Mouse (Mus musculus) megakaryocyte progenitor cell, adult 5-6 weeks (primary cell): ENCODE measurements around the gene Tmem255b. TPM values are rescaled to one million over a fixed set of nuclear protein-coding genes. Genes with fewer than 3 reads are reported as not detected.

ENCODE experiments used
- ATAC-seq: replicated peaks from 2 replicates; pipeline ENCODE4 v1.8.0; 2016; ENCODE audit warnings: mild to moderate bottlenecking, moderate TSS enrichment, inconsistent platforms; ENCODE audit not compliant: poor library complexity
- total RNA-seq, 2 experiments: library from RNA; stranded (forward) in 1 of 2; stranded (reverse) in 1 of 2; fragments of 157-497, 149-512 nt in 1 of 2; fragments of 200-1000 nt in 1 of 2; gene quantifications; 2 replicates each; pipeline versions ENCODE4 v1.2.3 to v1.2.4; 2015 to 2017

Tmem255b gene
- total RNA-seq (2015) = not detected in 2 replicates
- total RNA-seq (2017) = not detected in 2 replicates

DNA sequence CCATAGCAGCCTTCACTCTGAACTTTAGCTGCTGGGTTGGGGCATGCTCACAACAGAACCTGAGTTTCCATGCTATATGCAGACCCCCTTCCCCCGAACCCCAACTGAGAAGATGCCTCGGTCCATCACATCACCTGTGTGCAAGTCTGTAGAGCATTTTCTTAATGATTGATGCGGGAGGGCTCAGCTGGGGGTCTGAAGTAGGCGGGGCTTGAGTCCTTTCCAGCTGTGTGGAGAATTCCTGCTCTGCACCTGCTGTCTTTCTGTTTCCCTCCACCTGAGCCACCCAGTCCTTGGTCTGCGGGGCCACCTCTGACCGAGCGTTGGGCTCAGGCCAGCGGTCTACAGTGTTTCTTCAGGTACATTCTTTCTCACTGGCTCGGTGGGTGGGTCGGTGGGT is at the start of gene Tmem255b:
Tmem255b (plus strand) TSS at position 301 of the 400 bp plus-strand sequence.
- no peak for ATAC-seq

DNA sequence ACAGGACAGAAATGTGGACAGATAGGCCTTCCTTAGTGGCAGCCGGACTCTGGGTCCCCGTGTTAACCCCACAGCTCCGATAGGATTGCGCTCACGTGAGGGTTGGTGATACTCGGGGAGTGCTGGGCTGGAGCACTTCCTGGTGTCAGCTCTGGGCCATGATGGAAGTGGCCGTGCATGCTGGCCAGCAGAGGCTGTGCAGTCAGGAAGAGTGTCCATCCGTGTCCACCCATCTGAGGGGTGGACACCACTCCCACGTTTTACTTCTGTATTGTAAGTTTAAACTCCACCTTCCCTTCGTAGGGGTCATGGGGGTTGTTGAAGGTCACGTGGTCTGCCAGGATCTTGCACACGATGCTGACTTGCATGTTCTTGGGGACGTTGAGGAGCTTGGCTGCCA is 48.6 kb upstream of the Tmem255b start:
- ATAC-seq = no peak

DNA sequence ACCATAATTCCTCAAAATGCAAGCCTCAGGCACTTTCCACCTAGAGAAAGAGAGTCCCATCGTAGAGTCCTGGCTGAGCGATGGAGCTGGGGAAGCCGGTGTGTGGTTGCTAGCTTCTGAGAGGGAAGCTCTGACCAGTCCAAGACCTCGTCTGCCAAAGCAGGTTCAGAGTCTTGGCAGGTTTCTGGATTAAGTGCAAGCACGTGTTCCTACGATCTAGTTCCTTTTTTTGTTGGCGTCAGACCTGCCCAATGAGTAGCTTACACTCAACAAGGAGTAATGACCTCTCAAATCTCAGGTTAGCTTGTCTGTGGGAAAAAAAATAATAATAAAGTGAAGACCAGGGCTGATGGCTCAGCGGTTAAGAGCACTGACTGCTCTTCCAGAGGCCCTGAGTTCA is 47.3 kb upstream of the Tmem255b start:
- ATAC-seq = peak; percentile 61

DNA sequence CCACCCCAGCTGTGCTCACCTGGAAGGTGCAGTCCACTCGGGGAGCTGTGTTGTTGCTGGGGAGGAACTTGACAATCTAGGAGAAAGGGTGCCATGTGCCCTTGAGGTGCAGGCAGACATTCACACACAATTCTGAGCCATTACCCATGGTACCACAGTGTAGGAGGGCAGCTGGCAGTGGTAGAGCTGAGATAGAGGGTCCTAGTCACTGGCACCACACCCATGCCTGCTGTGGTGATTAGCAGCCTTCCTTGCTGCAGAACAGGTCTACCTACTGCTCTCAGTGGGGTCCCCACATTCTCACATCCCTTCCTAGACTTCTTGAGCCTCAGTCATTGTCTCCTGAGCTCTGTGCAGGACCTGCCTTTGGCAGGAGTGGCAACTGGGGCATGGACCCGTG is 46.2 kb upstream of the Tmem255b start:
- peak; percentile 56 for ATAC-seq

DNA sequence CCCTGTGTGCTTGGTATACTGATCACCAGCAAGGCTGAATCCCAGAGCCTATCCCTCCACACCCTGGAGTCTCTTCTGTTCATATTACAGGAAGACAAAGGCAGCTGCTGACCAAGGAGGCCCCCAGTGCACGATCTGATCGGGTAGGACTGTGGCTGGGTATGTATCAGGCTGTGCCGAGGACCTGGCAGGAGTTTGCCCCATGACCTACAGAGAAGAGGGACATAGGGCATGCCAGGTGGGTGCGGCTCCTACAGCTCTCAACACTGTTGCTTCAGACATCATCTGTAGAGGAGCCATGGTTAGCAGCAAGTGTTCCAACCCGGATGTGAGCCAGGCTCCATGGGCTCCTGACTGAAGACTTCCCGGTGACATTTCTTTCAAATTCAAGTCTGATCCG is 41.1 kb upstream of the Tmem255b start:
- ATAC-seq = no peak

DNA sequence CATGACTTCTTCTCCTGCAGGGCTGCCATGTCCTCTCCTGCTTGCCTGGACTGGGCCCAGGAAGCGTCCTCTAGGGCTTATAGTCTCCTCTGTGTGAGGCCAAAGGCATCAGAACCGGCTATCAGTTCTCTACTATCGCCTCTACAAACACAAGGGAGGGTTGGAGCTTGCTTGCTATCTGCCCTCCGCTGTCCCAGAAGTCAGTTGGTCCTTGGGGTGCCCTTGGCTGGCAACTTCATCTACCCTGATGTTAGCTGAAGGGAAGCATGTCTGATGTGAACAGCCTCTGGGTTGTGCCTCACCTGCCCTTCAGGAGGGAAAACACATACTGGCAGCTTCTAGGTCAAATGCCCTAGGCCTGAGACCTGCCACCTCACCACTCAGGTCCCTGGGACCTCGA is 38.3 kb upstream of the Tmem255b start, which contains the start of gene Atp4b:
Atp4b (minus strand) TSS at position 101 of the 400 bp plus-strand sequence.
- ATAC-seq = 0 out of 2 replicates have a peak, but pooled peaks have one; percentile 31

DNA sequence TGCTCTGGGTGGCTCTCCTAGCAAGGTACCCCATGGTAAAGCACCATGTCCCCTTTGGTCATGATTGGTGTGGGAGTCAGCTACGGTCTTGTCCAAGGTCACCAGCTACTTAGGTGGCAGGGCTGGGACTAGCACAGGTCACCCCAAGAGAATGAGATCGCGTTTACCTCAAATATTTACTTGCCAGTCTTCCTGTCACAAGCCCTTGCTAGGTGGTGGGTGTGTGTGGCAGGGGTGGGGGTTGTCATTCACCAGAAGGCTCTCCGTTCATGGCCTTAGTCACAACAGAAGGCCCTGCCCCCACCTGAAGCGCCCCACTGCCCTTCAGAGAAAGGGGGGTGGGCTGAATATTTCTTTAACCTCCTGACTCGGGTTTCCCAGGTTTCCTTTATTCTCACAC is 31.5 kb upstream of the Tmem255b start:
- no peak for ATAC-seq

DNA sequence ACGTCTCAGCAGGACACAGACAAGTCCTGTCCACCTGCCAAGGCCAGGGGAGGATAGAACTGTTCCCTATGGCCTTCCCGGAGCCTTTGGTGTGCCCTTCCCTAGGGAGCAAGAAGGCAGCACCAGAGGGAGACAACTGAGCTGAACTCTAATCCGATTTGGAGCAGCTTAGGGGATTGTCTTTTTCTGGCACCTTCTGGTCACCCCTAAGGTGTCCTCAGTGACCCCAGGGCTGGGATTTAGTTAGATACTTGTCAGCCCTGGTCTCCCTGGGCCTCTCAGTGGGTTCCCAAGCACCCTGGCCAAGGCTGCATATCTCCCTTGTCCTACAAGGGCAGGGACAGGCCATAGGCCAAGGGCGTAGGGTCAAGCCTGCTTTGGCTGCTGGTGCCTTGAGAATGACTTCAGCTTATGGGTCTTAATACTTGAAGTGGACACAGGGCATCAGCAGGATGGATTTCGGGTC is 30.3 kb upstream of the Tmem255b start, which contains the start of gene Grk1:
Grk1 (plus strand) TSS at position 416 of the 466 bp plus-strand sequence.
- no peak for ATAC-seq

DNA sequence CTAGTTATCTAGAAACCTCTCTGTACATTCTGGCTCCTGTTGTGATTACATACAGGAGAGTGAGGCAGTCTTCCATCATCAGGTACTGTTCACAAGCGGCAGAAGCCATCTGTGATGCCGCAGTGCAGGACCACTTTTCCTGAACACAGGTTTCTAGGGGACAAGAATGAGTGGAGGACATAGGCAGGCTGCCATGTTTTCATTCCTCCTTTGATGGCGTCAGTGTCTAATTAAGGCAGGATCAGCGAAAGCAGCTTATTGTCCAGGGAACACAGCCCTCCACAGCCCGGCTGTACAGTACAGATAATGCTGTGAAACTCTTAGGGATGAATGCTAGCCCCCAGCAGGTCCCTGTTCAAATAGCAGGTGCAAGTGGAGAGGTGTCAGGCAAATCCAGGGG is 29.0 kb upstream of the Tmem255b start:
- no peak for ATAC-seq

DNA sequence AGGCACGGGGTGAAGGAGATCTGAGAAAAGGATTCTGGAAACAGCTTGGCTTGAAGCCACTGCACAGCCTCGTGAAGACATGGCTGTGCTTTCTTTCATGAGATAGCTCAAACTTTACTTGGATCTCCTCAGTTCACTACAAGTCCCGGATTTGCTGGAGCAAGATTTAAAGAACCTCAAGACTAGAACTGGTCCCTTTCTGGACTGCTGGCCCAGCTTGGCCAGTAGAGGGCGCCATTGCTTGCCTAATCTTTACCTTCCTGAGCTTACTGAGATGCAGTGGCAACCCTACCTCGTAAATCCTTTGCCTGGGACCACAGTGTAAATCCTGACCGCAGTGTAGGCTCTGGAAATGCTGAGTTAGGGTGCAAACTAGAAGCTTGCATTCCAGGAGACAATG is 23.4 kb upstream of the Tmem255b start:
- ATAC-seq = peak; percentile 67

DNA sequence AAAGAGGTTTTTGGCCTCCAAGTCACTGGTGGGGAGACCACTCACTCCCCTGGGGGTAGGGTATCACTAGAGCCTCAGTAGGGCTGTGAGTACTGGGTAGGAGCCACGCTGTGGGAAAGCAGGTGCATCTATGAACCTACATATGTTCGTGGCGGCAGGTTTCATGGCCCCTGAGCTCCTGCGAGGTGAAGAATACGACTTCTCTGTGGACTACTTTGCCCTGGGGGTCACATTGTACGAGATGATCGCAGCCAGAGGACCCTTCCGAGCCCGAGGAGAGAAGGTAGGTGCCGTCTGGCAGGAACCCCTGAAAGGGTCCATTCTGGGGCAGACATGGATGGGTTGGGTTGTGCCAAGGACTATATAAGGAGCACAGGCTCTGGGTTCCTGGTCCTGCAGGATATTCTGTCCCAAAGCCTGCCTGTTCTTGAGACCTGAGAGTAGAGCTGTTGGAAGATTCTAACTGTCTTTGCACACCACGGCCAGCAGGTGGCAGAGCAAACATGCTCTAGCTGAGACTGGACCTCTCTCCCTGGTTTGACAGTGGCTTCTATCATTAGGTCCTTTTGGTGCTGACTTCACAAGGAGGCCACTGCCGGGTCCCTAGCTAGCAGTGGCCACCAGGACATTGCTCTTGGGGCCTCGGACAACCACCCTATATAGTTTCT is 22.0 kb upstream of the Tmem255b start:
- ATAC-seq = peak; percentile 85

DNA sequence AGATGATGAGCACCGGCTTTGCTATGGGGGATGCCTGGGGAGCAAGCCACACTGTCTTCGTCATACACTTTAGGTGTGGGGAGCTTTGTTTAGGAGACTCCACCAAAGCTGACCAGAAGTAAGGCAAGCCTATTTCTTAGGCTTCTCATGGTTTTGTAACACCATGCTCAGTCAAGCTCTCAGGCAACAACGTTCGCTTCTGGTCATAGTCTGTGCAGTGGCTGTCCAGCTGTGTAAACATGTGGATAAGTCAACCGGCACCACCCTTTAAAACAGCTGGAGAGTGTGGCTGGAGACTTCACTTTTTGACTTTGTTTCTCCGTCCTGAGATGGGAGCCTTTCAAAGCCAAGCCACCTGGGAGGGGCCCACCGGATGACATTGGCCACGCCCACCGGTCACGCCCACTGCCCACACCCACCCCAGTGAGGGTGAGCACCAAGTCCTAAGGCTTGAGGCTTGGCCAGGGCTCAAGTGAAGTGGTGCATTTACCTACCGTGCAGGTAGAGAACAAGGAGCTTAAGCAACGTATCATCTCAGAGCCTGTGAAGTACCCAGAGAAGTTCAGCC is 21.1 kb upstream of the Tmem255b start:
- no peak for ATAC-seq

DNA sequence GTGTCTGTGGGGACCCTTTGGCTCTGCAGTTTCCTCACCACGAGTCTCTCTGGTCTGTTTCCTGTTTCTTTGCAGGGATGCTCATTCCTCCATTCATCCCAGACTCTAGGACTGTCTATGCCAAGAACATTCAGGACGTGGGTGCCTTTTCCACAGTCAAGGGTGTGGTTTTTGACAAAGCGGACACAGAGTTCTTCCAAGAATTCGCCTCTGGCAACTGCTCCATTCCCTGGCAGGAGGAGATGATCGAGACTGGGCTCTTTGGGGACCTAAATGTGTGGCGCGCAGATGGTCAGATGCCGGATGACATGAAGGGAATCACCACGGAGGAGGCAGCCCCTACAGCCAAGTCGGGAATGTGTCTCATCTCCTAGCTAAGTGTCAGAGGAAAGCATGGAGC is 19.1 kb upstream of the Tmem255b start:
- ATAC-seq = no peak

DNA sequence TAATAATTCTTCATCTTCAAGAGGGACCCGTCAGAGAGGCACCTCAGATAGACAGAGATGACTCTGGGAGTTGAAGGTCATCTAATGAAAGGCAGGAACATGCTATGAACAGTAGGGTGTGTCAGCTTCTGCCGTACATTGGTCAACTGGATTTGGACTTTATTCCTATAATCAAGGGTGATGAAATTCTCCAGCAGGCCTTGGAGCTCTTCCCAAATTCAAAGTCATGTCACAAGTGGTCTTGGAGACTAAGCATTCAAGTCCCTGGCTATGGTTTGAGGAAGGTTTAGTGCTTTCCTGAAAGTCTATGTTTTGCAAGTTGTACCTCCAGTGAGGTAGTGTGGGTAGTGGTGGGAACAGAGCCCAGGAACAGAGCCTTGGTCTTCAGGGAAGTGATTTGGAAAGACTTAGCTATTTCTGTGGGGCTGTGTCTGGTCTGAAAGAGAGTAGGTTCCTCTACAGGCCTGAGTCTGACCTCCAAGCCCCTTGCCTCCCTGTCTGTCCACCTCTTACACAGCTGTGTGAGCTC is 15.8 kb upstream of the Tmem255b start:
- ATAC-seq = no peak

DNA sequence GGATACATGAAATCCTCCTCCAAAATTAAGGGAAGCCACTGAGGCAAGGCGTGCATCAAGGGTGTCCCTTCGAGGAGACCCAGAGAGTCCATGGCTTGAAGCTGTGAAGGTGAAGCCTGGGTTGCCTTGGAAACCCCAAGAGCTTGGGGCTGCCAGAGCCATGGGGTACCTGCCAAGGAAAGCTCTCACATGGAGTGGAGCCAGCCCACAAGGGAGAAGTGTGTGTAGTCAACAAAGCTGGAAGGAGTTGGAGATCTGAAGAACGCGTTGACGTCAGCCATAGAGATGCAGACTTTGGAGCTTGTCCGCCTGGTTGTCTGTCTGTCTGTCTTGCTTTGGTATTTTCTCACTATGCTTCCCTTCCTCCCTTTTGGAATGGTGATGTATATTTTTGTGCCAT is 14.0 kb upstream of the Tmem255b start:
- no peak for ATAC-seq

DNA sequence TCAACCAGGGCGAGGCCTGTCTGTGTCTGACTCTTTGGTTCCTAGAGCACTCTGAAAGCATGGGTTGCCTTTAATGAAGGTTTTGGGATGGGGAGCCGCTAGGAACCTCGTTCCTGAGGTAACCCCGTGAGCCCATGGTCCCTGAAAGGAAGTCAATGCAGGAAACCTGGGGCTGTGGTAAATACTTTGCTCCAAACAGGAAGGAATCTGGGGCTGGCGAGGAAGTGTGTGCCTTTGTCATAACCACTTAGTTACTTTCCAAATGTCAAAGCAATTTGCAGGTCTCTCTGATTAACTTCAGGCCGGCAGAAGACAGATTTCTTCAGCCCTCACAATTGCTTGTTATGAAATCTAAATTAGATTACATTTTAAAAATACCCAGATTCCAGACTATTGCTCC is 7.6 kb upstream of the Tmem255b start:
- ATAC-seq = no peak

DNA sequence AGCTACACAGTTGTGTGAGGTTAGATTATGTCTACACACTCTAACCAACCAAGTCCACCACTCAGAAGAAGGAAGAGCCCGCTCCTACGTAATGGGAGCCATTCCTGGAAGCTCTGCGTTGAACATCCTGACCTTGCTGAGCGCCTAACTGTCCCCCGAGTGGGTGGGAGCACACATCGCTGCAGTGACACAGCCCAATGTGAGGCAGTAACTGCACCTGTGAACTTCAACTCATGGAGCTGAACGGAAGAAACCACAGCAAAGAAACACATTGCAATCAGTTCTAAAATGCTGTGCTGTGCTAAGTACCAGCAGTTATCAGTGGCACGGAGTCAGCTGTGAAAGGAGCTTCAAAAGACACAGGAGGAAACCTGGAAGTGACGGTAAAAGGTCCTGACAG is 6.8 kb upstream of the Tmem255b start:
- no peak for ATAC-seq

DNA sequence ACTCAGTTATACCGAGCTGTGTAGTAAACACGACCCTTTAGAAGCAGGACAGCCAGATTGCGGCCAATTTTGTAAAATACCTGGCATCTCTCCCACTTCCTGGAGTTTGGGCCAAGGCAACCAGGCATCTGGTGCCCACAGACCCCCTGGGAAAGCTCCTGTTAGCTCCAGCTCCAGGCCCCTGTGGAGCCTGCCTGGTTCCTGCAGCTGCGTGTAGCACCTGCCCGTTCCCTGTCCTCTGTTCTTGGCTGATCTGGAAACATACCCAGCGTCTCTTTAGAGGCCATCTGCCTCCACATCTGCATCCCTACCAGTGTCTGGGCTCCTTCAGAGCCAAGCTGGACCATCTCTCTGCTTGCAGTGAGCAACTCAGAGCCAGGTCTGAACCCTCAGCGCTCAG is 4.6 kb upstream of the Tmem255b start:
- no peak for ATAC-seq

DNA sequence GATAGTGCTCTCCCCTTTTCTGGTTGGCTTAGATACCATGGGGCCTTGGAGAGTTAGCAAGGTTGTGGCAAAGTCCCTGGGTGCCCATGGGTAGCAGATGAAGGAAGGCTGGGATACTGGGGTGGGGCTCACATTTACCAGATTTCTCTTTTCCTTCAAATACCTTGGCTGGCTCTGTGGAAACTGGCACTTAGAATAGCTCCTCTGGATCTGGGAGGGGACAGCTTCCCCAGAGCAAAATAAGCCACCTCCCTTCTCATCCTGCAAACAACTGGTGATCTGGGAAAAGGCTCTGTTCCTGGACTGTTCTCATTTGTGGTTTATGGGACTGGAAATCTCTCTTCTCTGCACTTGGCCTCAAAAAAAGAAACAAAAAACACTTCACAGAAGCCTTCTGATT is 4.1 kb upstream of the Tmem255b start:
- ATAC-seq = no peak

DNA sequence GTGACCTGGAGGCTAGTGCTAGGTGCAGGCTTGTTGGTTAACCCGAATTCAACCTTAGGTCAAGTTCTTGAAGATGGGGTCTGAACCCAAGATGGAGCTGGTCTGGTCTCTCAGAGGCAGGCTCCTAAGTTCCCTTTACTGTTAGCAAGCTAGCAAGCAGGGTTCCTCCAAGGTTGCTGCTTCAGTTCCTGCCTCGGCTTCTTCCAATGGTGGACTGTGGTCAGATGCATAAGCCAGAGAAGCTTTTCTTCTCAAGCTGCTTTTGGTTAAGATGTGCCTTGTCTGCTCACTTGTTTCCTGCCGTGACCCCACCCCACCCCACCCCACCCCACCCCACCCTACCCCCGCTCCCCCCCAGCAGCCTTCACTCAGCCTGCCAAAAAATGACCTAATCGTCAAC is 1.9 kb upstream of the Tmem255b start:
- ATAC-seq = no peak; the same call in 1 of the 2 replicates

DNA sequence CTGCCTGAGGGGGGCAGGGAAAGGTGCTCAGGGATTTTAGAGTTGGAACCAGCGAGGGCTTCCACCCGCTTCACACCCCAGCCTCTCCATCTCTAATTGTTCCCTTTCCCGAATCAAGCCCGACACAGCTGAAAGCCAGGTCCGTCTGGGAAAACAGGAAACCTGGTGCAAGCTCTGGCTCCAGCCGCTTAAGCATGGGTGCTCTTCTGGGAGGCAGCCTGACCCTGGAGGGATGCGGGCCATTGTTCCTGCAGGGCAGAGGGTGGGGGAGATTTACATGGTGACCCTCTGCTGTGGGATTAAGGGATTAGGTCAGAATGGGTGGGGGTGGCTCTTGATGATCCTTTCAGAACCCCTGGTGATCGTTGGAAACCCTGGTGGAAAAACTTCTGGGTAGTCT is 1.1 kb downstream of the Tmem255b start:
- no peak for ATAC-seq

DNA sequence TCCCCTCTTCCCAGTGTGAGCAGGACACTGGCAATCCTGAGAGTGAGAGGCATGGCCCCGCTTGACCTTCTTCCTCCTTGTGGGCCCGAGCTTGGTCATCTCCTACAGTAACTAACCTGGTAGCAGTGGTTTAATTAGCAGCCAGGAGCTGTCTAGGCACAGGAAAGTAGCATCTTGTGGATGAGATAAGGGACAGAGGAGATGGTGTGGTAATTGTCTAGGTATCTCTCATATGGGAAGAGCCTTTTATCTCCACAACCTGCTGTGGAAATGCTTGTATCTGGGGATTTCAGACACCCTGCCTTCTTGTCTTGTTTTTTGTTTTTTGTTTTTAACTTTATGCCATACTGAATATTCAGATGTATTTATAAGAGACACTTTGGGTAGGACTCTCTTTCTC is 2.5 kb downstream of the Tmem255b start:
- peak; percentile 55 for ATAC-seq
